ENCODE assay signal across 15 mouse cellular contexts in genomic region chr3:30153923-30154331, GRCm38 (mm10).
DNase-seq lines count a peak whose midpoint lies in the region; ATAC-seq and TF ChIP-seq lines count a peak whose summit lies in the region.
"Had no signal": no experiment of that assay in that cellular context is flagged by ENCODE, and none has a peak within 500 bp of the region (broad histone marks: within the 10 kb centered on the region; RNA-seq: fewer than 3 reads in every experiment).

No protein-coding gene starts in this region.

- WGBS in kidney, adult 2 months = 52% methylated on average over 3 of the region's 3 CpGs
- WGBS in embryonic facial prominence, embryonic 10.5 days = 60% methylated on average over 3 of the region's 3 CpGs
- 34% methylated on average over 3 of the region's 3 CpGs for WGBS in hindbrain, embryonic 12.5 days
- 19% methylated on average over 3 of the region's 3 CpGs for WGBS in neural tube, embryonic 13.5 days

- H3K27ac ChIP-seq in kidney, adult 2 months (ENCODE audit: insufficient read depth, low read depth, low read length) = peak overlapping the region; percentile 8; the same call in 1 of the 2 replicates
- H3K27ac ChIP-seq in embryonic facial prominence, embryonic 10.5 days (replicated peaks) = peak overlapping the region; percentile 54; the same call in 1 of the 2 replicates
- no peak overlapping the region for H3K27ac ChIP-seq in hindbrain, embryonic 12.5 days
- no peak overlapping the region for H3K27ac ChIP-seq in neural tube, embryonic 13.5 days (replicated peaks)
- H3K27ac ChIP-seq: heart, adult 2 months; intestine, embryonic 15.5 days; left cerebral cortex, adult 2 months; limb, embryonic 15.5 days; macrophage had no signal

- no peak overlapping the region for H3K9ac ChIP-seq in hindbrain, embryonic 12.5 days
- no peak overlapping the region for H3K9ac ChIP-seq in neural tube, embryonic 13.5 days
- H3K9ac ChIP-seq: intestine, embryonic 15.5 days; limb, embryonic 15.5 days had no signal

- H3K4me1 ChIP-seq in kidney, adult 2 months (ENCODE audit: control insufficient read depth, insufficient read depth, low read length) = peaks cover 5% of the 10 kb centered on the region; the same call in 1 of the 2 replicates
- peaks cover 54% of the 10 kb centered on the region for H3K4me1 ChIP-seq in embryonic facial prominence, embryonic 10.5 days
- H3K4me1 ChIP-seq in hindbrain, embryonic 12.5 days = peaks cover 24% of the 10 kb centered on the region
- peaks cover 23% of the 10 kb centered on the region for H3K4me1 ChIP-seq in neural tube, embryonic 13.5 days (replicated peaks)
- H3K4me1 ChIP-seq: intestine, embryonic 15.5 days had no signal

- ATAC-seq in hindbrain, embryonic 12.5 days (ENCODE audit: low FRiP score) = peak; percentile 90
- ATAC-seq in neural tube, embryonic 13.5 days (ENCODE audit: low read depth) = peak; percentile 86
- ATAC-seq: intestine, embryonic 15.5 days had no signal

- H3K4me3 ChIP-seq in kidney, adult 2 months (ENCODE audit: insufficient read depth, low read depth, low read length) = no peak overlapping the region
- H3K4me3 ChIP-seq in embryonic facial prominence, embryonic 10.5 days = no peak overlapping the region
- H3K4me3 ChIP-seq in hindbrain, embryonic 12.5 days = no peak overlapping the region
- H3K4me3 ChIP-seq in neural tube, embryonic 13.5 days = no peak overlapping the region
- H3K4me3 ChIP-seq: heart, adult 2 months; intestine, embryonic 15.5 days; left cerebral cortex, adult 2 months; limb, embryonic 15.5 days had no signal

- no peaks in the 10 kb centered on the region for H3K9me3 ChIP-seq in embryonic facial prominence, embryonic 10.5 days
- H3K9me3 ChIP-seq in hindbrain, embryonic 12.5 days (replicated peaks) = no peaks in the 10 kb centered on the region
- no peaks in the 10 kb centered on the region for H3K9me3 ChIP-seq in neural tube, embryonic 13.5 days
- H3K9me3 ChIP-seq: intestine, embryonic 15.5 days; limb, embryonic 15.5 days had no signal

- no peak overlapping the region for H3K4me2 ChIP-seq in hindbrain, embryonic 12.5 days (replicated peaks)
- H3K4me2 ChIP-seq in neural tube, embryonic 13.5 days = no peak overlapping the region
- H3K4me2 ChIP-seq: intestine, embryonic 15.5 days; limb, embryonic 15.5 days had no signal

- peak; percentile 26 for DNase-seq in kidney, adult 2 months
- no peak for DNase-seq in kidney, postnatal 10 days
- no peak for DNase-seq in embryonic facial prominence, embryonic 10.5 days (ENCODE audit: low spot score)
- DNase-seq in testis, postnatal 14 days (ENCODE audit: low spot score) = no peak
- DNase-seq in cerebellum, adult 8-10 months = no peak
- DNase-seq in cerebellum, postnatal 14 days = no peak
- DNase-seq: adrenal gland, postnatal 36 days; heart, adult 2 months; lung, adult 18-20 months had no signal

- no peak for TF ChIP-seq CTCF in kidney, adult 2 months (conservative IDR thresholded peaks at IDR 0.05; ENCODE audit: insufficient read depth, insufficient read length, low read depth, low read length)

- H3K36me3 ChIP-seq in kidney, adult 2 months (ENCODE audit: control insufficient read depth, insufficient read depth, low read length) = no peaks in the 10 kb centered on the region
- no peaks in the 10 kb centered on the region for H3K36me3 ChIP-seq in embryonic facial prominence, embryonic 10.5 days (replicated peaks)
- H3K36me3 ChIP-seq in hindbrain, embryonic 12.5 days = no peaks in the 10 kb centered on the region
- no peaks in the 10 kb centered on the region for H3K36me3 ChIP-seq in neural tube, embryonic 13.5 days
- H3K36me3 ChIP-seq: intestine, embryonic 15.5 days; limb, embryonic 15.5 days had no signal

- no peaks in the 10 kb centered on the region for H3K27me3 ChIP-seq in kidney, adult 2 months (replicated peaks; ENCODE audit: control insufficient read depth, insufficient read depth, low read length)
- no peaks in the 10 kb centered on the region for H3K27me3 ChIP-seq in embryonic facial prominence, embryonic 10.5 days (replicated peaks; ENCODE audit: low read depth, poor library complexity, severe bottlenecking)
- 0 out of 2 replicates have a peak, but pooled peaks cover 2% of the 10 kb centered on the region for H3K27me3 ChIP-seq in hindbrain, embryonic 12.5 days
- H3K27me3 ChIP-seq in neural tube, embryonic 13.5 days = peaks cover 45% of the 10 kb centered on the region
- H3K27me3 ChIP-seq: intestine, embryonic 15.5 days; limb, embryonic 15.5 days had no signal

- TF ChIP-seq POLR2A in kidney, adult 2 months (IDR thresholded peaks at IDR 0.05; ENCODE audit: low read depth, low read length) = no peak

Comparison
In these comparisons a context has a peak if more than half of its experiments do, and no peak if none do; other contexts are left out.
1. H3K27ac ChIP-seq: peak in kidney, adult 2 months (single experiment) and embryonic facial prominence, embryonic 10.5 days (single experiment); none in hindbrain, embryonic 12.5 days (single experiment) and neural tube, embryonic 13.5 days (single experiment).